Mouse (Mus musculus) left cerebral cortex, postnatal 10 days (tissue): Measurements from ENCODE around the gene Bglap2. TPM values are rescaled to one million over a fixed set of nuclear protein-coding genes. Genes with fewer than 3 reads are reported as not detected.

Experiments
- total RNA-seq, 2 experiments: library from RNA; stranded (reverse); gene quantifications; 2 replicates each; pipeline ENCODE4 v1.2.3; 2021

The Bglap2 gene
- total RNA-seq, 2 experiments from 2014 or later, result not detected

Other genes starting within 250 kb of the Bglap2 start
- gene Mef2d, start 236.3 kb downstream of the Bglap2 start, total RNA-seq, result 100 to 1,000 TPM; 149 to 160 TPM
- under 1 TPM; 0.26 to 0.41 TPM for gene Rhbg, start 124.0 kb downstream of the Bglap2 start, total RNA-seq
- under 1 TPM in 1 of 2 experiments, not detected in 1; 0.81 TPM for gene Gm38392, start 91.5 kb downstream of the Bglap2 start, total RNA-seq
- gene Tsacc, start 81.7 kb downstream of the Bglap2 start, total RNA-seq, result 1 to 10 TPM; 6.3 TPM
- gene Cct3, start 81.6 kb downstream of the Bglap2 start, total RNA-seq, result 100 to 1,000 TPM; 215 to 224 TPM
- gene Glmp, start 53.7 kb downstream of the Bglap2 start, total RNA-seq, result 10 to 100 TPM; 74.6 to 79.2 TPM
- gene Tmem79, start 42.6 kb downstream of the Bglap2 start, total RNA-seq, result 1 to 10 TPM in 1 of 2 experiments, under 1 TPM in 1; 0.63 to 1.5 TPM
- gene Smg5, start 42.4 kb downstream of the Bglap2 start, total RNA-seq, result 10 to 100 TPM; 73.5 to 74.7 TPM
- 1 to 10 TPM; 3.5 to 3.6 TPM for gene Paqr6, start 14.1 kb downstream of the Bglap2 start, total RNA-seq
- gene Bglap3, start 6.0 kb downstream of the Bglap2 start, total RNA-seq, result under 1 TPM in 1 of 2 experiments, not detected in 1; 0.66 TPM
- 1 to 10 TPM in 1 of 2 experiments, under 1 TPM in 1; 0.95 to 2.6 TPM for gene Bglap, start 5.8 kb upstream of the Bglap2 start, total RNA-seq
- 10 to 100 TPM; 10.3 to 11.5 TPM for gene Pmf1, start 31.6 kb upstream of the Bglap2 start, total RNA-seq
- gene Slc25a44, start 46.4 kb upstream of the Bglap2 start, total RNA-seq, result 10 to 100 TPM; 60.3 to 62.5 TPM
- gene Sema4a, start 82.5 kb upstream of the Bglap2 start, total RNA-seq, result 10 to 100 TPM; 46.5 to 52.6 TPM
- 10 to 100 TPM; 47.2 to 48.6 TPM for gene Lmna, start 131.3 kb upstream of the Bglap2 start, total RNA-seq
- gene Mex3a, start 153.7 kb upstream of the Bglap2 start, total RNA-seq, result 10 to 100 TPM in 1 of 2 experiments, 1 to 10 TPM in 1; 6.9 to 10.7 TPM
- not detected for gene Rab25, start 169.6 kb upstream of the Bglap2 start, total RNA-seq
- 100 to 1,000 TPM; 109 to 110 TPM for gene Lamtor2, start 174.4 kb upstream of the Bglap2 start, total RNA-seq
- gene Ubqln4, start 175.1 kb upstream of the Bglap2 start, total RNA-seq, result 10 to 100 TPM; 78.8 to 82.6 TPM
- 100 to 1,000 TPM; 127 to 128 TPM for gene Ssr2, start 197.2 kb upstream of the Bglap2 start, total RNA-seq
- gene Arhgef2, start 227.3 kb upstream of the Bglap2 start, total RNA-seq, result 100 to 1,000 TPM; 257 to 264 TPM